Mouse (Mus musculus): ENCODE data around the gene Sdk1.
A peak's percentile ranks its signal among the peaks of the same experiment; 100 is the strongest.

The Sdk1 gene

DNA sequence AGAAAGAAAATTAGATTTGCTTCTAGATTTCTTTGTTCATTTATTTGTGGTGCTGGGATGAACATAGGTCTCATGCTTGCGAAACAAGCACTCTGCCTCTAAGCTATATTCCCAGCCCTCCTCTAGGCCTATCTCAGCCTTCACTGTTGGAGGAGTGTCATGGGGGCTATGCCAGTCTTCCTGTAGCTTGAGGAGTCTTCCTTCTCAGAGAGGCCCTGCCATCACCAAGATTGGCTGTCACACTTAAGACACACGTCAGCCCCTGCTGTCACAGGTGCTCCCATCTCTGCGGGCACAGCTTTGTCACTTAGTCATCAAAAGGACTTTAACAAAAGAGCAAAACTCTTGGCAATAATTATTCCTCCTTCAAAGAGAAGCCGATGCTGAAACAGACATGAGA is 536.9 kb downstream of the Sdk1 start:
- DNase-seq, result no peak

- no peak for DNase-seq
Measured at GRCm38 (mm10) chr5:141781142-141781541, 539.9 kb downstream of the Sdk1 start.

DNA sequence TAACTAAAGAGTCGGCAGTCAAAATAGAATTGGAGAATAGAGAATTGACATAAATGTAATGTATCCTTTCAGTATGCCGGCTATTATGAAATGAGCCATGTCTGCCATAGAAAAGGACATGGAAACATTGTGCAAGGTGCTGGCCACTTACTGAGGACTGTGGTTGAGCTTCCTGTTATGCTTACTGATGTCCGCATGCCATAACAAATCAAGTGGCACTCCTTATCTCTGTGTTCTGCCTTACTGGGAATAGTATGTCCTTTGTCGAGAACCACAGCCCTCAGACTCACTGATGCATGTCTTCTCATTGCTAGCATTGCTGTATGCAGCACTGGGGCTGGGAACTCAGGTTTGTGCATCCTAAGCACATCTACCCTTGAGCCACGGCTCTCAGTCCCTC is 541.0 kb downstream of the Sdk1 start:
- DNase-seq, result no peak

DNA sequence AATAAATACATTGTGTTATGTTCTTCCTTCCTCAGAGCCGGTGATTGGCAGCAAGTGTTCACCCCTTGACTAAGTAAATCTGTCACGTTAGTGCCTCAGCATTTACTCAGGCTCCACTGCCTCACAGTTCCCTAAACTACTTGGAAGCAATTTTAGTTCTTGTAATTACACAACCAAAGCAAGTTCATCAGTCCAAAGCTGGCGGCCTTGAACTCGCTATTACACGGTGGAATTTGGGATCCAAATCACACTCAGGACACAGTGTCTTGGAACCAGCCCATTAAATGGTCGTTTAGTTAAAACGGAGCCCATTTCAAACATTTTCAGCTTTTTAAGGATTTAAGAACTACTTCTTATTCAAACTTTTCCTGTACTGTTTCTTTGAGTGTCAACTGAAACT is 542.2 kb downstream of the Sdk1 start:
- no peak for DNase-seq

DNA sequence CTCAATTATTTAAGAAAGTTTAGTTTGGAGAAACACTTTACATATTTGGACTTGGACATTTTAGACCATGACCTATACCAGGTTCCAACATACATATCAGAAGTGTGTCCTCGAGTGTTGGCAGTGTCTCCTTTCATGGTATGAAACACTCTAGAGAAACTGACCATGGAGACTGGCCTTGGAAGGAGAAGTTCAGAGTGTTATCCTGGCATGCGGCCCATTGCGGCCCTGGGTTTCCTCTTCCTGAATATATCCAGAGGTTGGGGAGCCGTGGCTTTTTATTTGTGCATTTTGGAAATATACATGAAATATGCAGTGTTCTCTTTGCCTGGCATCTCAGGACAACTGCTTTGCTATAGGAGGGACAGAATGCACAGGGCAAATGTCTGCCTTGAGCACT is 552.6 kb downstream of the Sdk1 start:
- no peak for DNase-seq

DNA sequence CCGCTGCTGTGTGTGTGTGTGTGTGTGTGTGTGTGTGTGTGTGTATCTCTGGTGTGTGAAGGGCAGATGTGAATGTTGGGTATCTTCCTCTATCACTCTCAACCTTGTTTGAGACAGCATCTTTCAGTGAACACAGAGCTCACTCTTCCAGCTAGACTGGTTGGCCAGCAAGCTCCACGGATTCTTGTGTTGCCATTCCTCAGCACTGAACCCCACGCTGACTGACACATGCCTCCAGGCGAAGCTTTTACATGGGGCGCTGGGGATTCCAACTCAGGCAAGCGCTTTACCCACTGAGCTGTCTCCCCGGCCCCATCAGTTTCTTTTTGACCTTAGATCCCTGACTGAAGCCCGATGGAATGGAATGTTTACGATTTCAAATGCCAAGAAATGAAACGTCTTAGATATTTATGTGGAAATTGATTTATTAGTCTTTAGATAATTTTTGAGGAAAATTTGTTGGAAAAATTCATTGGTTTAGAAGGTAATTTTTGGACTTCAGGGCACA is 582.6 kb downstream of the Sdk1 start:
- DNase-seq, result no peak

DNA sequence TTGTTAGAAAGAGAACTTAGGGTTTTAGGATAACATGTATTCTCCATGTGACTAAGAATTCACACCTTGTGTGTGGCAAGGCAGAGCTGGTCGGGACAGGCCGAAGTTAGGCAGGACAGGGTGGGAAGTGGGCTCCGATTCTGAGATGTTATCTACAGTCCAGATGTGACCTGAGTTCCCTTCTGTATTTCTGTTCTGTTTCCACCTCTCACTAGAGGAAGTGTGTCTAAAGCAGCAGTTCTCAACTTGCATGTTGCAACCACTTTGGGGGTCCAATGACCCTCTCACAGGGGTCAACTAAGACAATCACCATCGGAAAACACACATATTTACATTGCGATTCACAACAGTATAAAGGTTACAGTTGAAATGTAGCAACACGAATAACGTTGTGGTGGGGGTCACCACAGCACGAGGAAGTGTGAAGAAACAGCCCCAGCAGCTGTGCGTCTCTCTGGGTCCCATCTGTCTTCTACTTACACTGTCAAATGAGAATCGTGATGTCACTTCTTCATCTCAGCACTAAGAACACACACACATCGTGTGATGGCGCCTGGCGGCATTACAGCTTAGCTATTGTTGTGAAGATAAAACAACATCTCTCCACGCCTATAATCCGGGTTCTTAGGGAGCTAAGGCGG is 583.6 kb downstream of the Sdk1 start:
- DNase-seq, result no peak

DNA sequence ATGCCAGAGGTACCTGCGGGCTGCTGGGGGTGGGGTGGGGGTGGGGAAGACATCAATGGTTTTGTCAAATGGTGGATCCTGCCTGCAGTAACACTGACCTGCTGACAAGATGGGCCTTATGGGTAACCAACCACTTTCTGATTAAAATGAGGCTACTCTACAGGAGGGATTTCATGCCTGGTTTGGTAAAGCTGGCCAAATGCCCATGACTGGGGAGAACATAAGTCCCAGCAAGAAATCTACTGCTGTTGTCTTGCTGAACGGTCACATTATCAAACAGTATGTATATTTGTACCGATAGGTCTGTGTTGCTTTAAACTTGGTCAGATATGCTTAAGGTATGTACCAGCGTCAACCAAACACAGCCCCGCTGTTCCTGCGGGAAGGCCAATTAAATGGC is 594.3 kb downstream of the Sdk1 start:
- DNase-seq, result peak; percentile 11 to 26

- no peak for DNase-seq
Measured at GRCm38 (mm10) chr5:141836892-141837455, 595.7 kb downstream of the Sdk1 start.

GRCm38 (mm10) chr5:141844701-141845100 is 603.4 kb downstream of the Sdk1 start:
- no peak for DNase-seq

DNA sequence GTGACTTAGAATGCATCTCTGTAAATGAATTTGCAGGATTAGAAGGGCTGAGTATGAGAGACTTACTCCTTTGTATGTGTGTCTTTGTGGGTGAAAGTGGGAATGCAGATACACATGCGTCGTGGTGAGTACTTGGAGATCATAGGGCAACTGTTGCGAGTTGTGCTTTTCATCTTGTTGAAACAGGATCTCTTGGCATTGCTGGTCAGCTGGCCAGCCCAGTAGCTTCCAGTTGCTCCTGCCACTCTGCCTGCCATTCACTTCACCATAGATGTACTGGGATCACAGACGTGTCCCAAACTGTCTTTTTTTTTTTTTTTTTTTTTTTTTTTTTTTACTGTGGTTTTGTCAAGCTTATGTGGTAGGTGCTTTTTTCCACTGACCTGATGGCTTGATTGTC is 606.4 kb downstream of the Sdk1 start:
- no peak for DNase-seq

GRCm38 (mm10) chr5:141852175-141852574 is 610.9 kb downstream of the Sdk1 start:
- DNase-seq, result peak; percentile 70 to 71

GRCm38 (mm10) chr5:141856447-141856846 is 615.2 kb downstream of the Sdk1 start:
- no peak for DNase-seq

DNA sequence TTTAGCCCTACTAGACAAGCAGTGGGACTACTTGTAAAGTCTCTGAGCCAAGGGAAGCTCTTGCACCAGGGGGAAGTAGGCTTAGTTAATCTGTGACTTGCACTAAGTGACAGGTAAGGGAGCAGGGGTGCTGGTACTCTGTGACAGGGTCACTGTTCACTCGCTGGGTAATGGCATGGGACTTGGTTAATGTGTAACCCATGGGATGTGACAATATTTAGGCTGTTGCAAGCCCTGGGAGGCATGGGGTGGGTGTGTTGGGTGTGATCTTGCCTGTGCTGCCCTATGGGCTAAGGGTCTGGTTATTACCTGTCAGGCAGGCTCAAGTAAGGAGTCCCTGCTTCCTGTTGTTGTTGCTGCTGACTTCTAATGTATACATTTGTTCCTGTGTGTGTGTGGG is 616.5 kb downstream of the Sdk1 start:
- DNase-seq, result peak; percentile 61 to 80

DNA sequence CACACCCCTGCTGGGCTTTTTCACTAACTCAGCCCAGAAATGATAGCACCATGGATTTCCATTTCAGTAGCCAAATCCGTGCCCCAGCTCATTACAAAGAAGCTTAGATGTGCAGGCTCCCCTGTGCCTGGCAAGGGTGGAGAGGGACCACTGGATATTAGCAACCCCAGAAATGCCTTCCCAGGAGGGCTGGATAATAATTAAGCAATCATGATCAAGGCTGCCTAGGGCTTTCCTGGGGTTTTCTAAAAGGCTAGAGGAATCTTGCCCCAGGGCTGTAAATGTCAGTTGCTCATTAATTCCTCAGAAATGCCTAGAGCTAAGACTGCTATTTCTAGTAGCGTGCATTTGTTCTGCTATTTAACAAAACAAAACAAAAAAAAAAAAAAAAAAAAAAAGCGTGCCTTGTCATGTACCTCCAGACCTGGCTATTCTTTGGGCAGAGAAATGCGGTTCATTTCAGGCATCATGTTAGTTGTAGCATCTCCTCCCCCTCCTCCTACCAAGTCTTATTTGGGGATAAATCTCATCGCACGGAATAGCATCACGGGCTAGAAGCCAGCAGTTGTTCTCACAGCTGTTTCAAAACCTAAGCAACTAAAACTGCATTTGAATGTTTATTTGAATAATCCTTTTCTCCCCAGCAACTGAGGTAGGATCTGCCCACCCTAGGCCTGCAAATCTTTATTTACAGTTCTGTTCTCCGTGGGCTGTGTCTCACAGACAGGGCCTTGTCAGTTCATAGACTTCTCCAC is 617.3 kb downstream of the Sdk1 start:
- DNase-seq, result peak; percentile 24 to 64

GRCm38 (mm10) chr5:141866042-141866441 is 624.8 kb downstream of the Sdk1 start:
- no peak for DNase-seq

DNA sequence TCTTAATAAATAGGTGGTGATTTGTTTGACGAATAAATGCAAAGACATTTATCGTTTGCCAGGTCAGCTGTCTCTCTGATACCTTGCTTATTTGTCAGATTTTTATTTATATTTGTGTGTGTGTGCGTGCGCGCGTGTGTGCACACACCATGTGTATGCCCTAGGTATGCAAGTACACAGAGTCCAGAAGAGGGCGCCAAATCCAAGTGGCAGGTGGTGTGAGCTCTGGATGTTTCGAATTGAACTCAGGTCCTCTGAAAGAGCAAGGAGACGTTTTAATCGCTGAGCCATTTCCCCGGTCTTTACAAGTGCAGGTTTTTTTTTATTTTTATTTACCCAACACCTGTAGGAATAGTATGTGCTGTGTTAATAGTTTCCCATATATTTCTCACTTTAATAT is 632.5 kb downstream of the Sdk1 start:
- no peak for DNase-seq

DNA sequence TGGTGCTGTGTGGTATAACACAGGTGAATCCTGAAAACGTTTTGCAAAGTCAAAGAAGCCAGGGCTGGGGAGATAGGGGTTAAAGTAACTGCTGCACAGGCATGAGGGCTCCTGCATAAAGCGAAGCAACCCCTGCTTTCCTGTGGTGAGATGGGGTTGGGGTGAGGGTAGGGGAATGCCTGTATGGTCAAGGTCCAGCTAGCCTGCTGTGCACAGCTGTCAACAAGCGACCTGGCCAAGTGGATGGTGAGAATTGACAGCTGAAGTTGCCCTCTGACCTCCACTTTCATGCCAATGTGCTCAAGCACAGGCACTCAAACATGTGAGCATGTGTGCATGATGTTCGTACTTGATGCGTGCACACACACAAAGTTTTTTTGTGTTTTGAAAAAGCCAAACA is 639.4 kb downstream of the Sdk1 start:
- peak in 1 of 2 experiments; percentile 18 for DNase-seq

GRCm38 (mm10) chr5:141884111-141884647 is 642.9 kb downstream of the Sdk1 start:
- no peak for DNase-seq

GRCm38 (mm10) chr5:141886006-141886405 is 644.7 kb downstream of the Sdk1 start:
- no peak for DNase-seq

- no peak for DNase-seq
Measured at GRCm38 (mm10) chr5:141889766-141890165, 648.5 kb downstream of the Sdk1 start.

GRCm38 (mm10) chr5:141896402-141896801 is 655.1 kb downstream of the Sdk1 start:
- DNase-seq, result no peak

DNA sequence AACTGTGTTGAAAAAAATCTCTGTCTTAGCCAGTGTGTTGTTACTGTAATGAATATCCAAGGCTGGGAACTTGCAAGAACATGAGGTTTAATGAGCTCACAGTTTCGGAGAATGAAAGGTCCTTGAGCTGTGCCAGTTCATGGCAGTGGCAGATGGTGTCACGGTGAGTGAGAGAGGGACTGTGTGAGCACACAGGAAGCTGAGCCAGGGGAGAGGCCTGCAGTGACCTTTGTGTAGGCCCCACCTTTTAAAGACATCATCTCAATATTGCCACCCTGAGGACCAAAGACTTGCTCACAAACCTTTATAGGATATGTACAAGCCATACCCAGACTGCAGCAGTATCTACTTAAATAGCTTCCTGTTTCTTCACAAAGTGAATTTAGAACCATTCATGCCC is 656.2 kb downstream of the Sdk1 start:
- DNase-seq, result no peak

- no peak for DNase-seq
Measured at GRCm38 (mm10) chr5:141899751-141900150, 658.5 kb downstream of the Sdk1 start.
